Mouse (Mus musculus): ENCODE results near the gene Plcb3.

DNA sequence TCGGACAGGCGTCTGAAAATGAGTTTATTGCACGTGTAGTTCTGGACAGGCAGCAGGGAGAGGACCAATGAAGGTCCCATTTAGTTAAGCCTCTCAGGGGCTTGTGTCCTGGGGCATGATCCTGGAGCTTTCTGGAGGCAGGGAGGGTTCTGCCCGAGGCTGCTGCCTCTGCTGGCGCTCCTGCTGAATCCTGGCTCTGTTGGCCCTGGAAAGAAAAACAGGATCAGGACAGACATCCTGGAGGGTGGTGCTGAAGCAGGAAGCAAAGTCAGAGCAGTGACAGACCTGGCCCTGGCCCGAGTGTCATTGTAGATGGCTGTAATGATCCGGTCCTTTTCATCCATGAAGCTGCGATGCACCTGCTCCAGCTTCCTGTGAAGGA, 11.6 kb upstream of the Plcb3 start:
- no peak for TF ChIP-seq CTCF (IDR thresholded peaks at IDR 0.05; ENCODE audit: control insufficient read depth, insufficient read depth, low read length)
- TF ChIP-seq POLR2A (IDR thresholded peaks at IDR 0.05; ENCODE audit: borderline replicate concordance, control insufficient read depth, low read depth, low read length), result no peak

Data from bone marrow, adult 2 months (tissue).